Mouse (Mus musculus) kidney, adult 2 months (tissue): ENCODE data around the gene B130006D01Rik.

ENCODE experiments used
- CTCF ChIP-seq: fragments of 200-500 bp; conservative IDR thresholded peaks from 2 replicates; pipeline ENCODE4 v1.5.1; 2011; ENCODE audit warnings: low read depth, mild to moderate bottlenecking, control low read depth, low read length, moderate library complexity, mixed read lengths; ENCODE audit not compliant: insufficient read depth, insufficient read length
- POLR2A ChIP-seq: fragments of 200-500 bp; IDR thresholded peaks from one replicate; pipeline ENCODE4 v1.6.1; 2011; ENCODE audit warnings: low read depth, low read length, control low read depth

GRCm38 (mm10) chr11:95737811-95738210, 14.4 kb downstream of the B130006D01Rik start:
- no peak for TF ChIP-seq CTCF
- no peak for TF ChIP-seq POLR2A
